In the genomic region with DNA sequence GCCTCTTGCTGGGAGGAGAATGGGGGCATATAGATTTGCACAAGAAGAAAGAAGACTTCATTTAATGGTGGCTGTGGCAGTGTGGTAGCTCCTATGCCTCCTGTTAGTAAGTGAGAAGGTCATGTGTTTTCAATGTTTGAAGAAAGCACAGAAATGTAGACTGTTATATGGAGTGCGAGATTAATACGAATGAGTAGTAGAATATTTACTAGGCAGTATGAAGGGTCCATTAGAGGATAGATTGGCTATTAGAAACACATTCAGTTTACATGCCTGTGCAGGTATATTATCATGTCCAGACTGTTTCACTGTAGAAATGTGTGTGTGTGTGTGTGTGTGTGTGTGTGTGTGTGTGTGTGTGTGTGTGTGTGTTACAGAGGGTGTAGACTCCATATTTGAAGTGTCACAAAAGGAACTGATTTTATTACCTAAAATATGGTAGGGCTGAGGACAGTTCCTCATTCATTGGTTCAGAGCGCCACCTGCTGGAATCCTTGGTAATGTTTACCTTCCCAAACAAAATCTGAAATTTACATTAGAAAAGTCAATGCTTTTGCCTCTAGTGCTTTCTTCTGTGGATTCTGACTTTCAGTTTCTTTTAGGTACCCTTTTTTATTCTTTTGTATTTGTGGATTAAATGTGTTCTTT, we compare ENCODE assay signal across 8 mouse cellular contexts. TPM values are rescaled to one million over a fixed set of nuclear protein-coding genes. Genes with fewer than 3 reads are reported as not detected.
DNase-seq lines count a peak whose midpoint lies in the region; ATAC-seq lines count a peak whose summit lies in the region.

No protein-coding gene starts in this region.

- H3K4me1 ChIP-seq in heart, embryonic 10.5 days = no peaks in the 10 kb centered on the region
- H3K4me1 ChIP-seq in forebrain, embryonic 10.5 days = no peaks in the 10 kb centered on the region
- no peaks in the 10 kb centered on the region for H3K4me1 ChIP-seq in hindbrain, embryonic 16.5 days (ENCODE audit: control insufficient read depth, insufficient read depth, low read depth, low read length)
- H3K4me1 ChIP-seq in midbrain, embryonic 10.5 days = no peaks in the 10 kb centered on the region

- DNase-seq in heart, adult 11 months = peak; percentile 27
- DNase-seq in heart, embryonic 10.5 days (ENCODE audit: low spot score) = no peak
- peak; percentile 58 for DNase-seq in c-Kit-positive CD71-negative TER-119-negative erythroid progenitor cells, embryonic 14.5 days (ENCODE audit: low read depth)
- DNase-seq in forebrain, embryonic 10.5 days (ENCODE audit: extremely low spot score, low spot score) = peak; percentile 50
- DNase-seq in left cerebral cortex, postnatal 14 days (ENCODE audit: low spot score in 2 of 2) = peak; percentile 79 to 88
- DNase-seq in midbrain, embryonic 10.5 days (ENCODE audit: low spot score) = peak; percentile 58
- DNase-seq in right cerebral cortex, postnatal 36 days (ENCODE audit: low spot score in 2 of 2) = peak; percentile 16 to 32

- no peaks in the 10 kb centered on the region for H3K9me3 ChIP-seq in heart, embryonic 10.5 days
- H3K9me3 ChIP-seq in forebrain, embryonic 10.5 days = no peaks in the 10 kb centered on the region
- H3K9me3 ChIP-seq in hindbrain, embryonic 16.5 days (ENCODE audit: control insufficient read depth, low read length) = no peaks in the 10 kb centered on the region
- H3K9me3 ChIP-seq in midbrain, embryonic 10.5 days (replicated peaks) = no peaks in the 10 kb centered on the region

- H3K4me3 ChIP-seq in heart, embryonic 10.5 days = no peak overlapping the region
- H3K4me3 ChIP-seq in forebrain, embryonic 10.5 days = no peak overlapping the region
- H3K4me3 ChIP-seq in hindbrain, embryonic 16.5 days (ENCODE audit: low read length) = no peak overlapping the region
- no peak overlapping the region for H3K4me3 ChIP-seq in midbrain, embryonic 10.5 days

- no peaks in the 10 kb centered on the region for H3K27me3 ChIP-seq in heart, embryonic 10.5 days (ENCODE audit: insufficient read depth, poor library complexity, severe bottlenecking)
- H3K27me3 ChIP-seq in forebrain, embryonic 10.5 days (ENCODE audit: poor library complexity, severe bottlenecking) = no peaks in the 10 kb centered on the region
- no peaks in the 10 kb centered on the region for H3K27me3 ChIP-seq in hindbrain, embryonic 16.5 days (replicated peaks; ENCODE audit: control insufficient read depth, insufficient read depth, low read length)
- no peaks in the 10 kb centered on the region for H3K27me3 ChIP-seq in midbrain, embryonic 10.5 days (ENCODE audit: low read depth, poor library complexity, severe bottlenecking)

- 19% methylated on average over 3 of the region's 3 CpGs for WGBS in heart, embryonic 10.5 days
- 37% methylated on average over 3 of the region's 3 CpGs for WGBS in forebrain, embryonic 10.5 days
- 41% methylated on average over 3 of the region's 3 CpGs for WGBS in hindbrain, embryonic 16.5 days
- WGBS in midbrain, embryonic 10.5 days = 45% methylated on average over 3 of the region's 3 CpGs

- no peak overlapping the region for H3K27ac ChIP-seq in heart, embryonic 10.5 days
- no peak overlapping the region for H3K27ac ChIP-seq in forebrain, embryonic 10.5 days
- H3K27ac ChIP-seq in hindbrain, embryonic 16.5 days (ENCODE audit: low read depth, low read length) = no peak overlapping the region
- H3K27ac ChIP-seq in midbrain, embryonic 10.5 days (replicated peaks) = no peak overlapping the region

- H3K36me3 ChIP-seq in heart, embryonic 10.5 days = no peaks in the 10 kb centered on the region
- H3K36me3 ChIP-seq in forebrain, embryonic 10.5 days (replicated peaks) = no peaks in the 10 kb centered on the region
- H3K36me3 ChIP-seq in hindbrain, embryonic 16.5 days (ENCODE audit: control insufficient read depth, insufficient read depth, low read length) = no peaks in the 10 kb centered on the region
- no peaks in the 10 kb centered on the region for H3K36me3 ChIP-seq in midbrain, embryonic 10.5 days

- intact Hi-C loops in left cerebral cortex, postnatal 14 days (cut with DNase I) = loop anchor here (2.0 to 10.0 kb wide), 4 partner anchors 761 to 988 kb away; partner anchors contain the start of gene Cfap45

- H3K4me2 ChIP-seq in hindbrain, embryonic 16.5 days (ENCODE audit: low read length) = no peak overlapping the region

- H3K9ac ChIP-seq in hindbrain, embryonic 16.5 days (ENCODE audit: low read depth, low read length) = no peak overlapping the region

- ATAC-seq in hindbrain, embryonic 16.5 days = peak; percentile 88

RNA-seq across cellular contexts. Expression of gene Cadm3, which starts 31.0 kb away (rescaled TPM):
- polyA plus RNA-seq in heart, embryonic 10.5 days (2016; fragmentation: Nextera tagmentation; extraction: Ambion mirVana) = 1.2 and 1.3 TPM in 2 replicates
- polyA plus RNA-seq in forebrain, embryonic 10.5 days (2016; fragmentation: Nextera tagmentation; extraction: Ambion mirVana) = 1.6 and 1.9 TPM in 2 replicates
- 64.9 and 70.2 TPM in 2 replicates for polyA plus RNA-seq in hindbrain, embryonic 16.5 days (2015; fragmentation: Nextera tagmentation; extraction: Ambion mirVana)
- 100 to 1,000 TPM; 482 to 514 TPM for total RNA-seq in left cerebral cortex, postnatal 14 days (2021)
- polyA plus RNA-seq in midbrain, embryonic 10.5 days (2016; fragmentation: Nextera tagmentation; extraction: Ambion mirVana) = 2.0 and 5.3 TPM in 2 replicates

RNA-seq across cellular contexts. Expression of gene Aim2, which starts 47.8 kb away (rescaled TPM):
- polyA plus RNA-seq in heart, embryonic 10.5 days (2016; fragmentation: Nextera tagmentation; extraction: Ambion mirVana) = 1.3 and 1.5 TPM in 2 replicates
- 4.8 and 6.4 TPM in 2 replicates for polyA plus RNA-seq in forebrain, embryonic 10.5 days (2016; fragmentation: Nextera tagmentation; extraction: Ambion mirVana)
- polyA plus RNA-seq in hindbrain, embryonic 16.5 days (2015; fragmentation: Nextera tagmentation; extraction: Ambion mirVana) = 0.99 and 1.6 TPM in 2 replicates
- 1 to 10 TPM; 2.4 to 2.7 TPM for total RNA-seq in left cerebral cortex, postnatal 14 days (2021)
- polyA plus RNA-seq in midbrain, embryonic 10.5 days (2016; fragmentation: Nextera tagmentation; extraction: Ambion mirVana) = 6.7 TPM in 2 replicates

Comparison
In these comparisons a context has a peak if more than half of its experiments do, and no peak if none do; other contexts are left out.
1. RNA of gene Cadm3, which starts 31.0 kb away (polyA plus RNA-seq): 64.9 to 70.2 TPM in hindbrain, embryonic 16.5 days; 2.0 to 5.3 TPM in midbrain, embryonic 10.5 days, 1.6 to 1.9 TPM in forebrain, embryonic 10.5 days and 1.2 to 1.3 TPM in heart, embryonic 10.5 days; every median in the first group is over 10 times any median in the second.